Mouse (Mus musculus): ENCODE data around the gene Setd1b.

DNA sequence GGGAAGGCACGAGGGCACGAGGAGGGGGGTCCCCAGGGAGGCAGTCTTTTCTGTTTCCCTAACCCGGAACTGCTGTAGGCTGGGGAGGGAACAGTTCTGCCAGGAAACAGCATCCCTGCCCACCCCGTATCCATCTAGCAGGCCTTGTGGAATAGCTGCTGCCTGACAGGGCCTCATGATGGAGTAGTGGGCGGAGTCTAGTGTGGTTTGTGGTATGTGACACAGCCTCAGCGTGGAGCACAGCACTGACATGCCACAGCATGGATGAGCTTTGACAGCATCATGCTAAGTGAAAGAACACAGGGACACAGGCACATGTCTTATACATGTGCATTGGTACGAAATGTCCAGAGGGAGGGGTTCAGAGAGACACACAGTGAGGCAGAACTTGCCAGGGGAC, 39.6 kb upstream of the Setd1b start:
- TF ChIP-seq GATA1 (IDR thresholded peaks at IDR 0.05; ENCODE audit: borderline replicate concordance, low read length) = no peak
- TF ChIP-seq CTCF (IDR thresholded peaks at IDR 0.05; ENCODE audit: low read depth, low read length) = no peak
- no peak for TF ChIP-seq TAL1 (conservative IDR thresholded peaks at IDR 0.05; ENCODE audit: low read depth, low read length)
- no peak for TF ChIP-seq POLR2AphosphoS5 (IDR thresholded peaks at IDR 0.05; ENCODE audit: insufficient replicate concordance, low read depth, low read length)
- TF ChIP-seq GATA2 (IDR thresholded peaks at IDR 0.05; ENCODE audit: borderline replicate concordance, low read depth, low read length) = no peak
